Mouse (Mus musculus): ENCODE data around the gene Arhgap8. TPM values are rescaled to one million over a fixed set of nuclear protein-coding genes. Genes with fewer than 3 reads are reported as not detected.
A peak's percentile ranks its signal among the peaks of the same experiment; 100 is the strongest.

Gene Arhgap8
- polyA plus RNA-seq, 1 experiment from 2014 or later: 25.5 TPM

- ATAC-seq (ENCODE audit: borderline replicate concordance, extremely low read depth, low FRiP score, low TSS enrichment): peak; percentile 76
- WGBS: under 1% methylated on average over 31 of the region's 31 CpGs
- Histone ChIP-seq H3K4me1 (peaks cover 33% of the 10 kb centered on the region), H3K4me3 (peak overlapping the region; percentile 86), H3K9ac (peak overlapping the region; percentile 82), H3K27ac (peak overlapping the region; percentile 84), H3K36me3 (no peaks in the 10 kb centered on the region), H3K9me3 (no peaks in the 10 kb centered on the region), H3K4me2 (peak overlapping the region; percentile 94), H3K27me3 (no peaks in the 10 kb centered on the region)
These were observed 38.2 kb upstream of the Arhgap8 start for GRCm38 (mm10) chr15:84681455-84682193.

GRCm38 (mm10) chr15:84682206-84682605, 37.6 kb upstream of the Arhgap8 start:
- Histone ChIP-seq H3K27me3 (no peaks in the 10 kb centered on the region), H3K4me2 (peak overlapping the region; percentile 94), H3K4me3 (peak overlapping the region; percentile 86), H3K36me3 (no peaks in the 10 kb centered on the region), H3K9me3 (no peaks in the 10 kb centered on the region), H3K9ac (peak overlapping the region; percentile 82), H3K4me1 (peaks cover 34% of the 10 kb centered on the region), H3K27ac (peak overlapping the region; percentile 84)
- ATAC-seq (ENCODE audit: borderline replicate concordance, extremely low read depth, low FRiP score, low TSS enrichment): no peak
- 45% methylated on average over 3 of the region's 3 CpGs for whole genome bisulfite sequencing

- Histone ChIP-seq H3K4me2 (peak overlapping the region; percentile 94), H3K4me3 (no peak overlapping the region), H3K27ac (peak overlapping the region; percentile 84; the same call in 1 of the 2 replicates), H3K36me3 (no peaks in the 10 kb centered on the region), H3K4me1 (peaks cover 40% of the 10 kb centered on the region), H3K9me3 (no peaks in the 10 kb centered on the region), H3K27me3 (no peaks in the 10 kb centered on the region), H3K9ac (no peak overlapping the region)
- 66% methylated on average over 5 of the region's 5 CpGs for WGBS
- ATAC-seq (ENCODE audit: borderline replicate concordance, extremely low read depth, low FRiP score, low TSS enrichment): no peak
These were observed 37.0 kb upstream of the Arhgap8 start for GRCm38 (mm10) chr15:84682821-84683220.

GRCm38 (mm10) chr15:84684520-84684919, 35.3 kb upstream of the Arhgap8 start:
- H3K4me1 ChIP-seq: peaks cover 54% of the 10 kb centered on the region

GRCm38 (mm10) chr15:84685417-84685816, 34.4 kb upstream of the Arhgap8 start:
- H3K9ac ChIP-seq: no peak overlapping the region
- no peaks in the 10 kb centered on the region for H3K27me3 ChIP-seq
- no peaks in the 10 kb centered on the region for H3K9me3 ChIP-seq
- WGBS: 58% methylated on average over 3 of the region's 3 CpGs
- ATAC-seq (ENCODE audit: borderline replicate concordance, extremely low read depth, low FRiP score, low TSS enrichment): no peak
- H3K4me2 ChIP-seq: no peak overlapping the region
- peaks cover 51% of the 10 kb centered on the region for H3K4me1 ChIP-seq
- H3K36me3 ChIP-seq: peaks cover 11% of the 10 kb centered on the region
- H3K27ac ChIP-seq: no peak overlapping the region
- H3K4me3 ChIP-seq: no peak overlapping the region

More at GRCm38 (mm10) chr15:84684520-84684919, 35.3 kb upstream of the Arhgap8 start:
- Histone ChIP-seq H3K27me3 (no peaks in the 10 kb centered on the region), H3K4me3 (no peak overlapping the region), H3K4me2 (no peak overlapping the region), H3K27ac (no peak overlapping the region), H3K9me3 (no peaks in the 10 kb centered on the region), H3K36me3 (peaks cover 4% of the 10 kb centered on the region; the same call in 1 of the 2 replicates), H3K9ac (no peak overlapping the region)
- ATAC-seq (ENCODE audit: borderline replicate concordance, extremely low read depth, low FRiP score, low TSS enrichment): no peak
- WGBS: 80% methylated on average over 5 of the region's 5 CpGs

- H3K36me3 ChIP-seq: peaks cover 26% of the 10 kb centered on the region
These were observed 31.9 kb upstream of the Arhgap8 start for GRCm38 (mm10) chr15:84687904-84688303.

GRCm38 (mm10) chr15:84689356-84689755, 30.5 kb upstream of the Arhgap8 start:
- no peak for ATAC-seq (ENCODE audit: borderline replicate concordance, extremely low read depth, low FRiP score, low TSS enrichment)
- 38% methylated on average over 6 of the region's 6 CpGs for WGBS

More at GRCm38 (mm10) chr15:84687904-84688303, 31.9 kb upstream of the Arhgap8 start:
- 55% methylated on average over 14 of the region's 14 CpGs for WGBS
- Histone ChIP-seq H3K4me3 (no peak overlapping the region), H3K27ac (no peak overlapping the region), H3K9me3 (no peaks in the 10 kb centered on the region), H3K9ac (no peak overlapping the region), H3K27me3 (no peaks in the 10 kb centered on the region), H3K4me1 (peaks cover 33% of the 10 kb centered on the region), H3K4me2 (no peak overlapping the region)
- ATAC-seq (ENCODE audit: borderline replicate concordance, extremely low read depth, low FRiP score, low TSS enrichment): peak; percentile 16; the same call in 1 of the 2 replicates

GRCm38 (mm10) chr15:84691513-84691912, 28.3 kb upstream of the Arhgap8 start:
- Histone ChIP-seq H3K27ac (no peak overlapping the region), H3K9ac (no peak overlapping the region), H3K27me3 (no peaks in the 10 kb centered on the region), H3K4me1 (peaks cover 22% of the 10 kb centered on the region), H3K9me3 (no peaks in the 10 kb centered on the region), H3K36me3 (peaks cover 40% of the 10 kb centered on the region), H3K4me3 (no peak overlapping the region), H3K4me2 (no peak overlapping the region)
- ATAC-seq (ENCODE audit: borderline replicate concordance, extremely low read depth, low FRiP score, low TSS enrichment): no peak
- WGBS: 94% methylated on average over 6 of the region's 6 CpGs

More at GRCm38 (mm10) chr15:84689356-84689755, 30.5 kb upstream of the Arhgap8 start:
- no peak overlapping the region for H3K27ac ChIP-seq
- peaks cover 34% of the 10 kb centered on the region for H3K36me3 ChIP-seq
- no peaks in the 10 kb centered on the region for H3K9me3 ChIP-seq
- no peak overlapping the region for H3K9ac ChIP-seq
- peaks cover 25% of the 10 kb centered on the region for H3K4me1 ChIP-seq
- H3K27me3 ChIP-seq: no peaks in the 10 kb centered on the region
- H3K4me2 ChIP-seq: no peak overlapping the region
- H3K4me3 ChIP-seq: no peak overlapping the region

- Histone ChIP-seq H3K4me3 (no peak overlapping the region), H3K27me3 (no peaks in the 10 kb centered on the region), H3K9me3 (no peaks in the 10 kb centered on the region), H3K4me1 (peaks cover 16% of the 10 kb centered on the region), H3K36me3 (peaks cover 40% of the 10 kb centered on the region), H3K4me2 (no peak overlapping the region), H3K27ac (no peak overlapping the region), H3K9ac (no peak overlapping the region)
- 75% methylated on average over 7 of the region's 7 CpGs for WGBS
- no peak for ATAC-seq (ENCODE audit: borderline replicate concordance, extremely low read depth, low FRiP score, low TSS enrichment)
These were observed 27.2 kb upstream of the Arhgap8 start for GRCm38 (mm10) chr15:84692645-84693044.

GRCm38 (mm10) chr15:84696021-84696420, 23.8 kb upstream of the Arhgap8 start:
- Histone ChIP-seq H3K4me3 (no peak overlapping the region), H3K9ac (no peak overlapping the region), H3K27ac (no peak overlapping the region), H3K4me2 (no peak overlapping the region), H3K4me1 (no peaks in the 10 kb centered on the region), H3K9me3 (no peaks in the 10 kb centered on the region), H3K27me3 (no peaks in the 10 kb centered on the region), H3K36me3 (peaks cover 27% of the 10 kb centered on the region; the same call in 1 of the 2 replicates)
- no peak for ATAC-seq (ENCODE audit: borderline replicate concordance, extremely low read depth, low FRiP score, low TSS enrichment)
- WGBS: 70% methylated on average over 4 of the region's 4 CpGs

GRCm38 (mm10) chr15:84697611-84698011, 22.2 kb upstream of the Arhgap8 start:
- no peaks in the 10 kb centered on the region for H3K27me3 ChIP-seq
- no peaks in the 10 kb centered on the region for H3K9me3 ChIP-seq
- WGBS: 63% methylated on average over 11 of the region's 11 CpGs
- H3K27ac ChIP-seq: no peak overlapping the region
- no peaks in the 10 kb centered on the region for H3K4me1 ChIP-seq
- H3K4me2 ChIP-seq: no peak overlapping the region
- ATAC-seq (ENCODE audit: borderline replicate concordance, extremely low read depth, low FRiP score, low TSS enrichment): 0 out of 2 replicates have a peak, but pooled peaks have one; percentile 23
- no peak overlapping the region for H3K9ac ChIP-seq
- H3K4me3 ChIP-seq: no peak overlapping the region
- peaks cover 20% of the 10 kb centered on the region; the same call in 1 of the 2 replicates for H3K36me3 ChIP-seq

GRCm38 (mm10) chr15:84698189-84698588, 21.7 kb upstream of the Arhgap8 start:
- Histone ChIP-seq H3K9me3 (no peaks in the 10 kb centered on the region), H3K4me1 (no peaks in the 10 kb centered on the region), H3K27ac (no peak overlapping the region), H3K27me3 (no peaks in the 10 kb centered on the region), H3K4me2 (no peak overlapping the region), H3K9ac (no peak overlapping the region), H3K36me3 (peaks cover 15% of the 10 kb centered on the region; the same call in 1 of the 2 replicates), H3K4me3 (no peak overlapping the region)
- ATAC-seq (ENCODE audit: borderline replicate concordance, extremely low read depth, low FRiP score, low TSS enrichment): no peak
- 58% methylated on average over 2 of the region's 2 CpGs for WGBS
